Mouse (Mus musculus): ENCODE data around the gene Rassf4.

Gene Rassf4

GRCm38 (mm10) chr6:116672349-116672748 lies 1.4 kb downstream of the Rassf4 start:
- CTCF ChIA-PET = no interaction called here

GRCm38 (mm10) chr6:116671768-116672167 lies 2.0 kb downstream of the Rassf4 start:
- CTCF ChIA-PET = no interaction called here

GRCm38 (mm10) chr6:116671031-116671430 lies 2.7 kb downstream of the Rassf4 start:
- CTCF ChIA-PET = no interaction called here

GRCm38 (mm10) chr6:116670144-116670543 lies 3.6 kb downstream of the Rassf4 start:
- CTCF ChIA-PET = no interaction called here

GRCm38 (mm10) chr6:116668682-116669470 lies 4.9 kb downstream of the Rassf4 start:
- CTCF ChIA-PET = no interaction called here

- CTCF ChIA-PET = no interaction called here
Measured at GRCm38 (mm10) chr6:116667382-116667781, 6.4 kb downstream of the Rassf4 start.

GRCm38 (mm10) chr6:116666892-116667291 lies 6.9 kb downstream of the Rassf4 start:
- CTCF ChIA-PET = no interaction called here

- CTCF ChIA-PET = no interaction called here
Measured at GRCm38 (mm10) chr6:116666085-116666750, 7.5 kb downstream of the Rassf4 start.

- CTCF ChIA-PET = no interaction called here
Measured at GRCm38 (mm10) chr6:116664830-116665229, 8.9 kb downstream of the Rassf4 start.

GRCm38 (mm10) chr6:116664031-116664430 lies 9.7 kb downstream of the Rassf4 start:
- CTCF ChIA-PET = no interaction called here

GRCm38 (mm10) chr6:116663364-116663763 lies 10.4 kb downstream of the Rassf4 start:
- CTCF ChIA-PET = no interaction called here

- CTCF ChIA-PET = interaction anchor here (0.6 kb wide), 1 partner anchor 28 kb away, joined by 3 read pairs; no protein-coding TSS in a partner anchor
Measured at GRCm38 (mm10) chr6:116653684-116654454, 19.9 kb downstream of the Rassf4 start.

- CTCF ChIA-PET = no interaction called here
Measured at GRCm38 (mm10) chr6:116653191-116653590, 20.6 kb downstream of the Rassf4 start.

GRCm38 (mm10) chr6:116651437-116652118 lies 22.2 kb downstream of the Rassf4 start:
- CTCF ChIA-PET = interaction anchor here (0.6 kb wide), 1 partner anchor 60 kb away, joined by 4 read pairs; no protein-coding TSS in a partner anchor

- CTCF ChIA-PET = interaction anchor here (0.5 kb wide), 1 partner anchor 416 kb away, joined by 5 read pairs; no protein-coding TSS in a partner anchor
Measured at GRCm38 (mm10) chr6:116650406-116650805, 23.3 kb downstream of the Rassf4 start, which contains the start of gene Depp1. Gene Depp1 (plus strand): TSS chr6:116650609.

- CTCF ChIA-PET = interaction anchor here (0.5 kb wide), 1 partner anchor 417 kb away, joined by 5 read pairs; no protein-coding TSS in a partner anchor
Measured at GRCm38 (mm10) chr6:116649811-116650210, 23.9 kb downstream of the Rassf4 start.

- CTCF ChIA-PET = no interaction called here
Measured at GRCm38 (mm10) chr6:116647763-116648162, 26.0 kb downstream of the Rassf4 start.

- CTCF ChIA-PET = no interaction called here
Measured at GRCm38 (mm10) chr6:116644335-116644734, 29.4 kb downstream of the Rassf4 start.

- CTCF ChIA-PET = no interaction called here
Measured at GRCm38 (mm10) chr6:116643881-116644280, 29.9 kb downstream of the Rassf4 start.

GRCm38 (mm10) chr6:116642942-116643341 lies 30.8 kb downstream of the Rassf4 start:
- CTCF ChIA-PET = no interaction called here

GRCm38 (mm10) chr6:116639663-116640062 lies 34.1 kb downstream of the Rassf4 start:
- CTCF ChIA-PET = interaction anchor here (0.5 kb wide), 1 partner anchor 872 kb away, joined by 3 read pairs; no protein-coding TSS in a partner anchor

GRCm38 (mm10) chr6:116638871-116639270 lies 34.9 kb downstream of the Rassf4 start:
- CTCF ChIA-PET = no interaction called here

Measured in spleen, embryonic (tissue).